Mouse (Mus musculus) T-helper 2 cell (primary cell): ENCODE data around the gene Tfap2a.

Experiments used
- in situ Hi-C: fragments of 300-600 bp; cut with MboI, MseI; formaldehyde crosslinking; loops from one replicate; pipeline ENCODE4 v1.15.1; 2025; ENCODE audit warnings: high pct_unique_total_duplicates

Tfap2a gene

GRCm38 (mm10) chr13:40738196-40738880, at the start of gene Tfap2a:
Gene Tfap2a (minus strand): TSS chr13:40738376.
- in situ Hi-C loops: loop anchor here (25.0 kb wide), 1 partner anchor 1776 kb away; the partner anchor contains the start of gene Slc35b3

DNA sequence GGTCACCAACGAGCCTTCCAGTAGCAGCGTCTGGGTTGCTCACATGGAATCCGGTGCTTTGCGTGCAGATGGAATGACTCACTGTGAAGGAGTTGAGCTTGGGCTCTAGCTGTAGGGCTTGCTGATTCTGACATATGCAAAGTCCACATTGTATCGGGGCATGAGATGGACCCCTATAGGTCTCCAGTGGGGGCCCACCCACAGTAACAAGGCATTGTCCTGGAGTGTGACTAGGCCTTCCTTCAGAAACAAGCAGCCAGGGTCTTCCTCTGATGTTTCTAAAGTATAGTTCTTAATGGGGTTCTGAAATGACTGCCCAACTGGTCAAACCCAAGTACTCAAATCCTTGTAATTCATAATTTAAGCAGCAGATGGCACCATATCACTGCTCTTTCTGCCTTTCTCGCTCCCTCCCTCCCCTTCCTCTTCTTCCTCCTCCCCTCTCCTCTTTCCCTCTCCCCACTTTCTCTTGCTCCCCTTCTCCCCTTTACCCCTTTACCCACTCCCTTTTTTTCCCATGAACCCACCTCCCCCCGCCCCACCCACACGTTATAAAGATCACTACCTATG, 46.1 kb upstream of the Tfap2a start:
- in situ Hi-C loops: no loop called here

- in situ Hi-C loops: loop anchor here (25.0 kb wide), 1 partner anchor 1121 kb away; no protein-coding TSS in a partner anchor
Measured at GRCm38 (mm10) chr13:40757995-40758394, 19.8 kb upstream of the Tfap2a start.

DNA sequence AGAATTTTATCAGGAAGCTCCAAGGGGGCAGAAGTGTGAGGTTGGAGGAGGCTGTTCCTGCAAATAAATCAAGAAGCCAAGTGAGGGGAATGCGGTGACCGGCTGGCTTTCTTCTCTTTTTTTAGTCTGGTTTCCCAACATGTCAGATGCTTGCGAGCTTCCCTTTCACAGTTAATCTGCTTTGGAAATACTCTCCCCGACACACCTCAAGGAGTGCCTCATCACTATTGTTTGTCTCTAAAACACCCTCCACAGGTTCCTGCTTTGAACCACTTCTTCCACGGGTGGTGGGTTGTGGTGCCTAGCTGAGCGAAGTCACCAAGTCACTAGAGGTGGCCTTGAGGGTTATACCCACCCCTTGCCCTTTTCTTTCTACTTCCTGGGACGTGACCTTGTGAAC, 18.2 kb upstream of the Tfap2a start:
- in situ Hi-C loops: loop anchor here (25.0 kb wide), 1 partner anchor 1119 kb away; no protein-coding TSS in a partner anchor

DNA sequence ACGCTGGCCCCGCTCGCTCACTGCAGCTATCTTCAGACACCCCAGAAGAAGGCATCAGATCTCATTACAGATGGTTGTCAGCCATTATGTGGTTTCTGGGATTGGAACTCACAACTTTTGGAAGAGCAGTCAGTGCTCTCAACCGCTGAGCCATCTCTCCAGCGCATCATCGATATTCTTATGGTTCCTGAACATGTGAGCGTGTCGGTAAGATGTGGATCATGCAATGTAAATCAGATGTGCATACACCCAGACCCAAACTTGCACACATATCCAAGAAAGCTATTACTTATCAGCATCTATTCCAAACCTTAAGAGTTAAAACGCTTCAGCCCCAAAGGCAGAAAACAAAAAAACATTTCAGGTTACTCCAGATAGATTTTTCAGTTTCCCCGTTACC, 15.9 kb upstream of the Tfap2a start:
- in situ Hi-C loops: loop anchor here (25.0 kb wide), 1 partner anchor 1117 kb away; no protein-coding TSS in a partner anchor

- in situ Hi-C loops: loop anchor here (25.0 kb wide), 1 partner anchor 1115 kb away; no protein-coding TSS in a partner anchor
Measured at GRCm38 (mm10) chr13:40751889-40752288, 13.7 kb upstream of the Tfap2a start.

DNA sequence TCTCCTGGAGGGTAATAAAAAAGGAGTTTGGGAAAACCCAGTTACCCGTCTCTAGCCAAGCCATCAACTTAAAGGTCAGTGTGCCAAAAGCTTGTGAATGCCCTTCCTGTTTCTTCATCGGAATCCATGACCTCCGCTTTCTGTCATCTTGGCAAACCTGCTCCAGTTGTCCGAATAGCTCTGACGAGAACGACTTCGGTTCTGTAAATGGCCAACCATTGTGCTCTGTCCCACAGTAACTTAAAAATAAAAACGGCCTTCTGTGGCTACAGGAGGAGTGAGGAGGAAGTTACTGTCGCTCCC, 11.4 kb upstream of the Tfap2a start:
- in situ Hi-C loops: loop anchor here (25.0 kb wide), 1 partner anchor 1787 kb away; the partner anchor contains the start of gene Slc35b3

- in situ Hi-C loops: loop anchor here (25.0 kb wide), 1 partner anchor 1787 kb away; the partner anchor contains the start of gene Slc35b3
Measured at GRCm38 (mm10) chr13:40748785-40749602, 10.8 kb upstream of the Tfap2a start.

- in situ Hi-C loops: loop anchor here (25.0 kb wide), 1 partner anchor 1782 kb away; the partner anchor contains the start of gene Slc35b3
Measured at GRCm38 (mm10) chr13:40744111-40744805, 6.1 kb upstream of the Tfap2a start.

GRCm38 (mm10) chr13:40743221-40743620, 5.0 kb upstream of the Tfap2a start:
- in situ Hi-C loops: loop anchor here (25.0 kb wide), 1 partner anchor 1781 kb away; the partner anchor contains the start of gene Slc35b3

- in situ Hi-C loops: loop anchor here (25.0 kb wide), 1 partner anchor 1780 kb away; the partner anchor contains the start of gene Slc35b3
Measured at GRCm38 (mm10) chr13:40741841-40742550, 3.8 kb upstream of the Tfap2a start.

GRCm38 (mm10) chr13:40741436-40741835, 3.3 kb upstream of the Tfap2a start:
- in situ Hi-C loops: loop anchor here (25.0 kb wide), 1 partner anchor 1779 kb away; the partner anchor contains the start of gene Slc35b3

GRCm38 (mm10) chr13:40740727-40741360, 2.7 kb upstream of the Tfap2a start:
- in situ Hi-C loops: loop anchor here (25.0 kb wide), 1 partner anchor 1779 kb away; the partner anchor contains the start of gene Slc35b3

GRCm38 (mm10) chr13:40739901-40740300, 1.7 kb upstream of the Tfap2a start:
- in situ Hi-C loops: loop anchor here (25.0 kb wide), 1 partner anchor 1778 kb away; the partner anchor contains the start of gene Slc35b3

DNA sequence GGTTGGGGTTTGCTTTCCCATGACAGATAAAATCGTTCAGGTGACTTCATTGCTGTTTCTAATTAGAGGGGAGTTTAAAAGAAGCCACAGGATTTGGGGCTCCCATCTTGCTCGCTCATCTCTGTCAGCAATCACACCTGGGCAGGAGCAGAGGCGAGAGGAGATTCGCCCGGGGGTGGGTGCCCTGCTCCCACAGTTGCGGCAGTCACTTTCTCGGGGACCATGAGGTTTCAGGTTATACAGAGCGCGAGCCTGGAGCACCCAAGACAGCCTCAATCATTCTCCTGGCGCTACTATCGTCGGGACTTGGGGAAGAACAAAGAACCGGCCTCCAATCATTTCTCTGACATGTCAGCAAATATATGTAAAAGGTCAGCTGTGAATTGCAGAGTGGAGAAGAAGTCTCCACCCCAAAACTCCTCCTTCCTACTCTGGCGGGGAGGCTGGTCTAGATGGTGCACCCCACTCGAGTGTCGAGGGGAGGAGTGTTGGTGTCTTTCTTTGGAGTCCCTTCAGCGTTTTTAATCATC, 1.0 kb upstream of the Tfap2a start:
- in situ Hi-C loops: loop anchor here (25.0 kb wide), 1 partner anchor 1777 kb away; the partner anchor contains the start of gene Slc35b3

- in situ Hi-C loops: loop anchor here (25.0 kb wide), 1 partner anchor 1775 kb away; the partner anchor contains the start of gene Slc35b3
Measured at GRCm38 (mm10) chr13:40737761-40738160, 415 bp downstream of the Tfap2a start.

DNA sequence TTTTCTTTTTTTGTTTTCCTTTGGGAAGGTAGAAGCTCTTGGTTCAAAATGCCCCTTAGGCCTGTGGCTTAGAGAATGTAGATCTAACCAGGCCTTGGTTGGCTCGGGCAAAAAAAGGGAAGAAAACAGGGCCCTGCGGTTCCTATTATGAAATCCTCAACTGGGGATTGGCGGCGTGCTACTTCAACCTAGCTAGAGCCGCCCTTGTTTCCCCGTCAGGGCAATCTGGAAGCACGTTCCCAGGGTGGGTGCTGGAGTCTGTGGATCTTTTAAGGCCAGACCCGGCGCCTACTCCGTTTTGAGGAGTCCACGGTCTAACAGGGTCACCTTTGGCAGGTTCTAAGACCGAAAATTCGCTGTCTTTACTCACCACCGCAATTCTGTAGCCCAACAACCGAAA, 1.1 kb downstream of the Tfap2a start:
- in situ Hi-C loops: loop anchor here (25.0 kb wide), 1 partner anchor 1775 kb away; the partner anchor contains the start of gene Slc35b3

- in situ Hi-C loops: loop anchor here (25.0 kb wide), 1 partner anchor 1774 kb away; the partner anchor contains the start of gene Slc35b3
Measured at GRCm38 (mm10) chr13:40736107-40736780, 1.9 kb downstream of the Tfap2a start.
